Mouse (Mus musculus): ENCODE results near the gene Ppox. TPM values are rescaled to one million over a fixed set of nuclear protein-coding genes. Genes with fewer than 3 reads are reported as not detected.
"Not testable (repeated sequence)": the region's sequence is repeated elsewhere in the genome, so short reads cannot be mapped to it uniquely, and the experiment has no call there.

The Ppox gene
- polyA plus RNA-seq, 1 experiment from 2014 or later = 59.9 TPM

DNA sequence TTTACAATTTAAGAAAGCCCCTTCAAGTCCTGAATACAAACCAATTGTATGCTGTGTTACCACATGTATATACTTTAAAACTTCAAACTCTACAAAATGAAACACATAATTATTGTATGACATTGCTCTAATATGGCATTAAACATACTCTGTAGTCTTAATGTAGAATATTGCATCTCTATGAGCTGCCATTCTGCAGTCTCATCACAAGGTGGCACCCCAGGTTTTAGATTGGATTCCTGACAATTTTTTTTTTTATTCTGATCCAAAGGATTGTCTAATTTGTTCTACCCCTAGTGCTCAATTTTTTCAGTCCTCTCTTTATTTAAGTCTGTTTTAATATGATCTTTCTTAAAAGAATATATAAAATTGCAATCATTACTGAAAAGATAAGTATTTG is 40.4 kb upstream of the Ppox start:
- no peak overlapping the region for H3K4me3 ChIP-seq (ENCODE audit: low read depth, low read length)
- H3K27me3 ChIP-seq (ENCODE audit: control insufficient read depth, insufficient read depth, low read length) = no peaks in the 10 kb centered on the region
- no peak overlapping the region for H3K9ac ChIP-seq (ENCODE audit: low read depth, low read length)
- no peaks in the 10 kb centered on the region for H3K9me3 ChIP-seq (replicated peaks; ENCODE audit: control insufficient read depth, low read length)
- H3K4me1 ChIP-seq (ENCODE audit: control insufficient read depth, insufficient read depth, low read length) = no peaks in the 10 kb centered on the region; the same call in 1 of the 2 replicates
- ATAC-seq (replicated peaks; ENCODE audit: insufficient number of reproducible peaks, low FRiP score, low TSS enrichment) = no peak
- peaks cover 3% of the 10 kb centered on the region; the same call in 1 of the 2 replicates for H3K36me3 ChIP-seq (ENCODE audit: control insufficient read depth, insufficient read depth, low read length)
- no peak overlapping the region for H3K27ac ChIP-seq (ENCODE audit: low read depth, low read length)
- H3K4me2 ChIP-seq = no peak overlapping the region

DNA sequence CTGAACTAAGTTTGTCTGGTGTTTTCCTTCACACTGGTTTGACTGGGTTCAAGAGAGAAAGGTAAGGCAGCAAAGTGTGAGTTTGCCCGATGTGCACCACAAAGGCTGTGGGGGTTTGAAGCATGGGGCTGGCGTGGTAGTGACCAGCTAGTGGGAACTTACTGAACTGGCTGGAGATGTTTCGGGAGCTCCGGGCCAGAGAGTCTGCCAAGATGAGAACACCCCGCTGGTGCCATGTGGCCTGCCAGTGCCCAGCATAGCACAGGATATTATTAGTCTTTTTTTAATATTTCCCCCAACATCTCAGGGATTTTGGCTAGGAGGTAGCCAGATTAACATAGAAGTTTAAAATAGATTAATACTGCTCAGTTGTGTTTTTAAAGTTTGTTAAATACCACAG is 39.2 kb upstream of the Ppox start:
- 15% methylated on average over 5 of the region's 5 CpGs for WGBS (ENCODE audit: insufficient replicate concordance)
- Histone ChIP-seq H3K36me3 (ENCODE audit: control insufficient read depth, insufficient read depth, low read length) (peaks cover 3% of the 10 kb centered on the region; the same call in 1 of the 2 replicates), H3K4me3 (ENCODE audit: low read depth, low read length) (peak overlapping the region; percentile 25), H3K27me3 (ENCODE audit: control insufficient read depth, insufficient read depth, low read length) (no peaks in the 10 kb centered on the region), H3K4me2 (peak overlapping the region; percentile 57), H3K4me1 (ENCODE audit: control insufficient read depth, insufficient read depth, low read length) (no peaks in the 10 kb centered on the region), H3K9me3 (replicated peaks; ENCODE audit: control insufficient read depth, low read length) (no peaks in the 10 kb centered on the region; the same call in 1 of the 2 replicates), H3K27ac (ENCODE audit: low read depth, low read length) (no peak overlapping the region), H3K9ac (ENCODE audit: low read depth, low read length) (peak overlapping the region; percentile 56; the same call in 1 of the 2 replicates)
- no peak for ATAC-seq (replicated peaks; ENCODE audit: insufficient number of reproducible peaks, low FRiP score, low TSS enrichment)

GRCm38 (mm10) chr1:171319748-171320147 is 38.8 kb upstream of the Ppox start:
- peak overlapping the region; percentile 25 for H3K4me3 ChIP-seq (ENCODE audit: low read depth, low read length)
- H3K4me1 ChIP-seq (ENCODE audit: control insufficient read depth, insufficient read depth, low read length) = no peaks in the 10 kb centered on the region
- no peaks in the 10 kb centered on the region for H3K27me3 ChIP-seq (ENCODE audit: control insufficient read depth, insufficient read depth, low read length)
- H3K4me2 ChIP-seq = peak overlapping the region; percentile 57
- H3K9ac ChIP-seq (ENCODE audit: low read depth, low read length) = 0 out of 2 replicates have a peak overlapping the region, but pooled peaks have one; percentile 56
- H3K9me3 ChIP-seq (replicated peaks; ENCODE audit: control insufficient read depth, low read length) = no peaks in the 10 kb centered on the region; the same call in 1 of the 2 replicates
- H3K27ac ChIP-seq (ENCODE audit: low read depth, low read length) = no peak overlapping the region
- ATAC-seq (replicated peaks; ENCODE audit: insufficient number of reproducible peaks, low FRiP score, low TSS enrichment) = no peak
- 18% methylated on average over 7 of the region's 7 CpGs for WGBS (ENCODE audit: insufficient replicate concordance)
- no peaks in the 10 kb centered on the region for H3K36me3 ChIP-seq (ENCODE audit: control insufficient read depth, insufficient read depth, low read length)

DNA sequence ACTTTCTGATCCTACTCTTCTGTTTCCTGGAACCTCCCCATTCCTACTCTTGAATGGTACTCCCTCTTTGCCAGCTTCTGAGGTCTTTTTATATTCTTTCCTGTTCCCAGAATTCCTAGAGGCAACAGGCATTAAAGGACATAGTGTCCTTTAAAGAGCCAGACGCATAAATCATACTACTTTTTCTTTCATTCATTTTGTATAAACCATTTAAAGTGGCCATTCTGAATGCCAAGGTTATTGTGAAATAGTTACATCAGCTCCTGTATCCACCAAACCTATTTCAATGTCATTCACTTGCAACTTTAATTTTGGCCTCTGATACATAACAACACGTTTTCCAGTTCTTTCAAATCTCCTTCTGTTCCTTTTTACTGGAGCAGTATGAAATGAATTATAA is 28.3 kb upstream of the Ppox start:
- 78% methylated on average over 2 of the region's 2 CpGs for WGBS (ENCODE audit: insufficient replicate concordance)
- ATAC-seq (replicated peaks; ENCODE audit: insufficient number of reproducible peaks, low FRiP score, low TSS enrichment) = no peak
- no peak overlapping the region for H3K27ac ChIP-seq (ENCODE audit: low read depth, low read length)

GRCm38 (mm10) chr1:171306157-171306556 is 25.2 kb upstream of the Ppox start:
- not testable (repeated sequence) for H3K4me3 ChIP-seq (ENCODE audit: low read depth, low read length); H3K4me2 ChIP-seq; H3K27ac ChIP-seq (ENCODE audit: low read depth, low read length); H3K9ac ChIP-seq (ENCODE audit: low read depth, low read length); ATAC-seq (replicated peaks; ENCODE audit: insufficient number of reproducible peaks, low FRiP score, low TSS enrichment); H3K9me3 ChIP-seq (replicated peaks; ENCODE audit: control insufficient read depth, low read length); H3K27me3 ChIP-seq (ENCODE audit: control insufficient read depth, insufficient read depth, low read length); H3K36me3 ChIP-seq (ENCODE audit: control insufficient read depth, insufficient read depth, low read length); H3K4me1 ChIP-seq (ENCODE audit: control insufficient read depth, insufficient read depth, low read length)
- WGBS (ENCODE audit: insufficient replicate concordance) = 73% methylated on average over 5 of the region's 5 CpGs

More for the DNA sequence above, 28.3 kb upstream of the Ppox start:
- Histone ChIP-seq H3K27me3 (ENCODE audit: control insufficient read depth, insufficient read depth, low read length) (no peaks in the 10 kb centered on the region), H3K9me3 (replicated peaks; ENCODE audit: control insufficient read depth, low read length) (no peaks in the 10 kb centered on the region), H3K4me1 (ENCODE audit: control insufficient read depth, insufficient read depth, low read length) (no peaks in the 10 kb centered on the region), H3K9ac (ENCODE audit: low read depth, low read length) (no peak overlapping the region), H3K4me2 (no peak overlapping the region), H3K4me3 (ENCODE audit: low read depth, low read length) (no peak overlapping the region), H3K36me3 (ENCODE audit: control insufficient read depth, insufficient read depth, low read length) (no peaks in the 10 kb centered on the region)

DNA sequence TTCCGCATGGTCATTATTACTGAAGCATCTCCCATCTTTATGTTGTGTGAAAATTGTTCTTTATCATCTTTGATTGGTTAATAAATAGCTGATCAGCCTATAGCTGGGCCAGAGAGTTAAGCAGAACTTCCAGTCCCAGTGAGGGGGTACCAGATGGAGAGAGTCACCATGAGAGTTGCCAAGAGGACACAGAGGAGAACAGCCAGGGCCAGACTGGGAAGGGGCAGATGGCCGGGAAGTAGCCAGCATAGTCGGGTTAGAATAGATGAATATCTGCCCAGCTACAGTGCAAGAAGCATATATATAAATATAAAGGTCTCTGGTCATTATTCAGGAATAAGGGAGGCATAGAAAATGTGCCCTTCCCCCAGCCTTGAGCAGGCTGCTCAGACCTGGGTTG is 17.2 kb upstream of the Ppox start:
- H3K9ac ChIP-seq (ENCODE audit: low read depth, low read length) = no peak overlapping the region
- no peaks in the 10 kb centered on the region for H3K9me3 ChIP-seq (replicated peaks; ENCODE audit: control insufficient read depth, low read length)
- no peaks in the 10 kb centered on the region for H3K36me3 ChIP-seq (ENCODE audit: control insufficient read depth, insufficient read depth, low read length)
- H3K27ac ChIP-seq (ENCODE audit: low read depth, low read length) = no peak overlapping the region
- no peak overlapping the region for H3K4me3 ChIP-seq (ENCODE audit: low read depth, low read length)
- ATAC-seq (replicated peaks; ENCODE audit: insufficient number of reproducible peaks, low FRiP score, low TSS enrichment) = no peak
- WGBS (ENCODE audit: insufficient replicate concordance) = 46% methylated on average over 3 of the region's 3 CpGs
- peaks cover 7% of the 10 kb centered on the region for H3K4me1 ChIP-seq (ENCODE audit: control insufficient read depth, insufficient read depth, low read length)
- H3K27me3 ChIP-seq (ENCODE audit: control insufficient read depth, insufficient read depth, low read length) = no peaks in the 10 kb centered on the region
- H3K4me2 ChIP-seq = no peak overlapping the region

GRCm38 (mm10) chr1:171295063-171295402 is 14.0 kb upstream of the Ppox start:
- no peak for ATAC-seq (replicated peaks; ENCODE audit: insufficient number of reproducible peaks, low FRiP score, low TSS enrichment)
- Histone ChIP-seq H3K9me3 (replicated peaks; ENCODE audit: control insufficient read depth, low read length) (no peaks in the 10 kb centered on the region), H3K4me2 (peak overlapping the region; percentile 91), H3K36me3 (ENCODE audit: control insufficient read depth, insufficient read depth, low read length) (no peaks in the 10 kb centered on the region), H3K27me3 (ENCODE audit: control insufficient read depth, insufficient read depth, low read length) (no peaks in the 10 kb centered on the region), H3K9ac (ENCODE audit: low read depth, low read length) (peak overlapping the region; percentile 96), H3K4me3 (ENCODE audit: low read depth, low read length) (peak overlapping the region; percentile 82), H3K27ac (ENCODE audit: low read depth, low read length) (peak overlapping the region; percentile 95), H3K4me1 (ENCODE audit: control insufficient read depth, insufficient read depth, low read length) (peaks cover 8% of the 10 kb centered on the region)
- 12% methylated on average over 3 of the region's 3 CpGs for WGBS (ENCODE audit: insufficient replicate concordance)

DNA sequence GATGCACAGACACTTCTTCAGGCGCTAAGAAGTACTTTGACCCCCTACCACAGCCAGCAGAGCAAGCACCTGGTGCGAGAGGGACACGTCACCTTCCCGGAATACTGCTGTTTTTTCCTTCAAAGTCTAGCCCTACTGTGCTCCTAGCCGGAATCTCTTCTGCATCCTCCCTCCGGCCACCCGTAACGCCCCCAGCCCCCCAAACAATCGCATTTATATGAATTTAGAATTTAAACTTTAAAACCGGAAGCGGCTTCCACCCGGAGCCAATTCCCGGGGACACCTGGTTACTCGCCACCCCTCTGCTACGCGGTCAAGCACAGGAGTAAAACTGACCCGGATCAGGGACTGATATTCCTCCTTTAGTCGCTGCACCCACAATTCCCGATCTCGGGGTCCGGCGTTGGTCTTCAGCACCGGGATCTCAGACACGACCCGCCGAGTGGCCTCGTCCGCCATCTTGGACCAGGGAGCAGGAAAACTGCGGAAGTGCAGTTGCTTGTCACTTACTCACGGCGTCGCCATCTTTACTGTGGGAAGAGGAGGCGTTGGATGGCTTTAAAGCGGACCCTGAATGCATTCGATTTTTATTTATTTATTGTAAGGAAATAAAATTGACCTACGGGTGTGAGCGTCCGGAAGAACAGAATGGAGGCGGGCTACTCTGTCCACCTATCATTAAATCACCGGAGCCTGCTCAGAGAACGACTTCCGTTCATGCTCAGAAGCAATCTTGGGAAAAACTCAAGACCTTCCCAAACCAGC is 13.5 kb upstream of the Ppox start, which contains the start of gene Ufc1:
Gene Ufc1, minus strand, starts transcription at position 727 of the 765 bp plus-strand sequence.
- H3K9ac ChIP-seq (ENCODE audit: low read depth, low read length) = peak within 1 kb of the TSS; percentile 96
- H3K4me1 ChIP-seq (ENCODE audit: control insufficient read depth, insufficient read depth, low read length) = peaks cover 8% of the 10 kb centered on the region
- peak within 1 kb of the TSS; percentile 95 for H3K27ac ChIP-seq (ENCODE audit: low read depth, low read length)
- no peaks in the 10 kb centered on the region for H3K9me3 ChIP-seq (replicated peaks; ENCODE audit: control insufficient read depth, low read length)
- H3K36me3 ChIP-seq (ENCODE audit: control insufficient read depth, insufficient read depth, low read length) = no peaks in the 10 kb centered on the region
- WGBS (ENCODE audit: insufficient replicate concordance) = under 1% methylated on average over 42 of the region's 42 CpGs
- H3K4me2 ChIP-seq = peak within 1 kb of the TSS; percentile 91
- no peaks in the 10 kb centered on the region for H3K27me3 ChIP-seq (ENCODE audit: control insufficient read depth, insufficient read depth, low read length)
- peak; percentile 71 for ATAC-seq (replicated peaks; ENCODE audit: insufficient number of reproducible peaks, low FRiP score, low TSS enrichment)
- peak within 1 kb of the TSS; percentile 82 for H3K4me3 ChIP-seq (ENCODE audit: low read depth, low read length)

- peak overlapping the region; percentile 96 for H3K9ac ChIP-seq (ENCODE audit: low read depth, low read length)
- H3K4me1 ChIP-seq (ENCODE audit: control insufficient read depth, insufficient read depth, low read length) = peaks cover 8% of the 10 kb centered on the region
- H3K4me2 ChIP-seq = peak overlapping the region; percentile 91
- peak overlapping the region; percentile 95 for H3K27ac ChIP-seq (ENCODE audit: low read depth, low read length)
- peaks cover 5% of the 10 kb centered on the region; the same call in 1 of the 2 replicates for H3K36me3 ChIP-seq (ENCODE audit: control insufficient read depth, insufficient read depth, low read length)
- no peaks in the 10 kb centered on the region for H3K27me3 ChIP-seq (ENCODE audit: control insufficient read depth, insufficient read depth, low read length)
- no peaks in the 10 kb centered on the region for H3K9me3 ChIP-seq (replicated peaks; ENCODE audit: control insufficient read depth, low read length)
- ATAC-seq (replicated peaks; ENCODE audit: insufficient number of reproducible peaks, low FRiP score, low TSS enrichment) = no peak
- H3K4me3 ChIP-seq (ENCODE audit: low read depth, low read length) = peak overlapping the region; percentile 82
- 48% methylated on average over 5 of the region's 5 CpGs for WGBS (ENCODE audit: insufficient replicate concordance)
These were observed 12.9 kb upstream of the Ppox start for GRCm38 (mm10) chr1:171293906-171294297.

Measured in heart, embryonic 11.5 days (tissue).